Mouse (Mus musculus) G1E (cell line): ENCODE measurements around the gene Mlxip.

Experiments used
- CTCF ChIP-seq: IDR thresholded peaks from 2 replicates; pipeline ENCODE4 v1.5.1; 2012; ENCODE audit warnings: low read depth, low read length, inconsistent platforms, mixed read lengths
- GATA1 ChIP-seq: IDR thresholded peaks from 2 replicates; pipeline ENCODE4 v1.6.1; 2012; ENCODE audit warnings: borderline replicate concordance, low read length, inconsistent platforms, mixed read lengths
- GATA2 ChIP-seq: IDR thresholded peaks from 2 replicates; pipeline ENCODE4 v1.6.1; 2012; ENCODE audit warnings: low read depth, low read length, inconsistent platforms, borderline replicate concordance
- POLR2AphosphoS5 ChIP-seq: IDR thresholded peaks from 2 replicates; pipeline ENCODE4 v1.6.1; 2012; ENCODE audit warnings: low read depth, low read length, inconsistent platforms; ENCODE audit not compliant: insufficient replicate concordance

DNA sequence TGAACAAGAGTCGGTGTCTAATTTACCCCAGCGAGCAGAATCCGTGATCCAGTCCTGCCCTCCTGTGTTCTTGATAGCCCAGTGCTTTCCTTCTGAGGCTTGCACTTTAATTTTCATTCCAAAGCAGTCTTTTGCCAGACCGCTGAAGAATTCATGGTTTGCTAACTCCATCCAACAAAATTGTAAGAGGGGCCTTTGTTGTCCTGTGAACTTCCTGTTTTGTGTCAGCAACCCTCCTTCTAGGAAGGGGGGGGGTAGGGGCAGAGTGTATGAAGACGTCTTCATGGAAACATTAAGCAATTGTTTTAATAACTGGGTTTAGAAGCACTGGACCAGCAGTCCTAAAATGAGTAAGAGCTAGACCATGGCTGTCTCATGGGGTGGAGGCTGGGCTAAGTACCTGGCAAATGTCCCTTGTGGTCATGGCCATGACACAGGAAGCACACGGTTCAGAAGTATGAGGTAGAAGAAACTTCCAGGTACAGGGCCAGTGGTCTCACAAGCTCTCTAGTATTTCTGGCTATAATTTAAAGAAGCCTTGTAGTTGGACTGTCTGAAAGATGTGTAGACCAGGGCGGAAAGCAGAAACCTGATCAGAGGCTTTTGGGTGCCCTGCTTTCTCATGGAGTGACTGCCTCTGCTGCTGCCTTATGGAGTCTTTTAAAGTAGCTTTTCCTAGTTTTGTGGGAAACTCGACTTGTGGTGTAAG is 41.6 kb downstream of the Mlxip start:
- no peak for TF ChIP-seq CTCF
- no peak for TF ChIP-seq GATA1
- no peak for TF ChIP-seq POLR2AphosphoS5
- TF ChIP-seq GATA2 = no peak
